Mouse (Mus musculus) embryonic facial prominence, embryonic 14.5 days (tissue): ENCODE results near the gene Ldlr. TPM values are rescaled to one million over a fixed set of nuclear protein-coding genes. Genes with fewer than 3 reads are reported as not detected.

Experiments used
- ATAC-seq: fragments of 200-750 bp; cut with Nextera tagmentation; 2 replicates; pipeline ENCODE4 v1.8.0; 2017; ENCODE audit warnings: low read depth, moderate number of reproducible peaks, moderate TSS enrichment
- DNase-seq: peaks from one replicate; pipeline ENCODE4 v3.0.0-alpha.2; 2015; ENCODE audit warnings: low spot score
- H3K27ac ChIP-seq: fragments of 300-500 bp; sonication (generic); replicated peaks from 2 replicates; pipeline ENCODE4 v1.5.1; 2014; ENCODE audit warnings: low read depth, mild to moderate bottlenecking, low read length, moderate library complexity
- H3K27me3 ChIP-seq: fragments of 300-500 bp; sonication (generic); replicated peaks from 2 replicates; pipeline ENCODE4 v1.6.1; 2014; ENCODE audit warnings: low read length; ENCODE audit not compliant: control insufficient read depth, insufficient read depth
- H3K36me3 ChIP-seq: fragments of 300-500 bp; sonication (generic); 2 replicates; pipeline ENCODE4 v1.6.1; 2014; ENCODE audit warnings: low read length, mixed read lengths; ENCODE audit not compliant: control insufficient read depth, insufficient read depth
- H3K4me1 ChIP-seq: fragments of 300-500 bp; sonication (generic); 2 replicates; pipeline ENCODE4 v1.6.1; 2014; ENCODE audit warnings: antibody characterized with exemption, low read length; ENCODE audit not compliant: control insufficient read depth, insufficient read depth
- H3K4me2 ChIP-seq: fragments of 300-500 bp; sonication (generic); 2 replicates; pipeline ENCODE4 v1.6.1; 2014; ENCODE audit warnings: low read depth, mild to moderate bottlenecking, low read length, moderate library complexity, mixed read lengths
- H3K4me3 ChIP-seq: fragments of 300-500 bp; sonication (generic); 2 replicates; pipeline ENCODE4 v1.5.1; 2014; ENCODE audit warnings: low read depth, mild to moderate bottlenecking, low read length
- H3K9ac ChIP-seq: fragments of 300-500 bp; sonication (generic); 2 replicates; pipeline ENCODE4 v1.6.1; 2014; ENCODE audit warnings: low read depth, mild to moderate bottlenecking, low read length, moderate library complexity, mixed read lengths
- H3K9me3 ChIP-seq: fragments of 300-500 bp; sonication (generic); 2 replicates; pipeline ENCODE4 v1.6.1; 2016; ENCODE audit warnings: low read length; ENCODE audit not compliant: control insufficient read depth
- WGBS: fragments of 180-500 bp; shearing (Covaris S2); extraction: QIAGEN DNeasy Blood & Tissue Kit; methylation state at CpG from one replicate; pipeline ENCODE4 v1.1.7; 2014; 5-methylcytosine and 5-hydroxymethylcytosine counted together
- polyA plus RNA-seq: library from polyadenylated mRNA; unstranded; fragments of >200 nt; fragmentation: Nextera tagmentation; extraction: Ambion mirVana; gene quantifications from 2 replicates; pipeline ENCODE4 v1.2.1, GENCODE M21; 2014

Ldlr gene
- polyA plus RNA-seq, 1 experiment from 2014 or later, result 14.1 TPM

DNA sequence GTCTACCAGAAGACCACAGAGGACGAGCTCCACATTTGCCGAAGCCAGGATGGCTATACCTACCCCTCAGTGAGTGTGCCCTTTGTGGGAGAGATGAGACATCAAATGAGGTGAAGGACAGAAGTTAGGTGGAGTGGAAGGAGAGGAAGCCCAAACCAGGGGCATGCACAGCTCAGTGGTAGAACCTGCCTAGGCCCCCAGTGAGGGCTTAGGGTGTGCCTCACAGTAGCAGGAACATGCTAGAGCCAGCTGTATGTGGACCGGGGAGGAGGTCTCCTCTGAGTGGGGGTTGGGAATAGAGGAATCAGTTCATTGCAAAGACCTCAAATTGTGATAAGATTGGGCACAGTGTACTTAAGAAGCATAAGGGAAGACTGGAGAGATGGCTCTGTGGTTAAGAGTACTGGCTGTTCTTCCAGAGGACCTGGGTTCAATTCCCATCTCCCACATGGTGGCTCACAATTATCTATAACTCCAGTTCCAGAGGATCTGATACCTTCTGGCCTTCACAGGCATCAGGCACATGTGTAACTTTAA lies 24.0 kb downstream of the Ldlr start:
- Histone ChIP-seq H3K27me3 (no peaks in the 10 kb centered on the region), H3K36me3 (peaks cover 75% of the 10 kb centered on the region), H3K4me2 (no peak overlapping the region), H3K4me1 (0 out of 2 replicates have a peak, but pooled peaks cover 3% of the 10 kb centered on the region), H3K27ac (no peak overlapping the region), H3K4me3 (no peak overlapping the region), H3K9ac (no peak overlapping the region), H3K9me3 (no peaks in the 10 kb centered on the region)
- no peak for ATAC-seq
- 83% methylated on average over 3 of the region's 3 CpGs for WGBS
- DNase-seq, result no peak

DNA sequence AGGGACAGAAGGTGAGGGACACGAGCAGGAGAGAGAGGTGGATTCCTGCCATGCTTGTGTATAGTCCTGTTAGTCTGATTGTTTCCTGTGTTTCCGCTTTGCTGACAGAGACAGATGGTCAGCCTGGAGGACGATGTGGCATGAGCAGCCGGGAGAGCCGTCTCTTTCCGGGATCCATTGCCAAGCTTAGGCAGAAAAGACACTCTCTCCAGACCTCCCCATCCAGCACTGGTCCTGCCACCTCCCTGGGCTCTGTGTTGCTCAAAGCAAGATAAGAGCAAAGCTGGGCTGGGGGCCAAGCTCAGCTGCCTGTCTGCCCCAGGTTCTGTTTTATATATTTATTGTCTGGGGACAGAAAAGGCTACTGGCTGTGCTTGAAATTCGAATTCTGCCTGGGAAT lies 24.8 kb downstream of the Ldlr start:
- Histone ChIP-seq H3K9ac (peak overlapping the region; percentile 19; the same call in 1 of the 2 replicates), H3K36me3 (peaks cover 69% of the 10 kb centered on the region), H3K9me3 (no peaks in the 10 kb centered on the region), H3K4me3 (no peak overlapping the region), H3K4me2 (no peak overlapping the region), H3K27ac (no peak overlapping the region), H3K27me3 (no peaks in the 10 kb centered on the region), H3K4me1 (0 out of 2 replicates have a peak, but pooled peaks cover 3% of the 10 kb centered on the region)
- no peak for ATAC-seq
- DNase-seq, result peak; percentile 20
- 58% methylated on average over 7 of the region's 7 CpGs for WGBS

DNA sequence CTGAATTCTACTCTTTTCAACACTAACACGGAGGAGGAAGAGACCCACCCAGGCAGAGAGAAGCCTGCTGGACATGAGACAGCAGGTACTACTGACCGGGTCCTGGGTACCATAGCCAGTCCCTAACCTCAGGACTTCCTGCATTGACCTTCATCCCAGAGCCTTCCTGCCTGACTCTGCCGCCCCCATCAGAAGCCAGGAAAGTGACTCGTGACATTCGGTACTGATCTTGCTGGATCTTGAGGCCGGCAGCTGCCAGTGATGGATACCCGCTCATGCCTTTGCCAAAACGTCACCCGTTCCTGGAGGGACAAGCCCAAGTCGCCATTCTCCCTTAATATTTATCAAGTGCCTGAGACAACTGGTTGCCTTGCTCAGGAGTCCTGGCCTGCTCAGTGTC lies 25.2 kb downstream of the Ldlr start:
- DNase-seq (no peak), ATAC-seq (no peak)
- Histone ChIP-seq H3K36me3 (peaks cover 66% of the 10 kb centered on the region), H3K27ac (no peak overlapping the region), H3K9ac (peak overlapping the region; percentile 19; the same call in 1 of the 2 replicates), H3K4me3 (no peak overlapping the region), H3K9me3 (no peaks in the 10 kb centered on the region), H3K27me3 (no peaks in the 10 kb centered on the region), H3K4me1 (0 out of 2 replicates have a peak, but pooled peaks cover 3% of the 10 kb centered on the region), H3K4me2 (no peak overlapping the region)
- 87% methylated on average over 10 of the region's 10 CpGs for WGBS

DNA sequence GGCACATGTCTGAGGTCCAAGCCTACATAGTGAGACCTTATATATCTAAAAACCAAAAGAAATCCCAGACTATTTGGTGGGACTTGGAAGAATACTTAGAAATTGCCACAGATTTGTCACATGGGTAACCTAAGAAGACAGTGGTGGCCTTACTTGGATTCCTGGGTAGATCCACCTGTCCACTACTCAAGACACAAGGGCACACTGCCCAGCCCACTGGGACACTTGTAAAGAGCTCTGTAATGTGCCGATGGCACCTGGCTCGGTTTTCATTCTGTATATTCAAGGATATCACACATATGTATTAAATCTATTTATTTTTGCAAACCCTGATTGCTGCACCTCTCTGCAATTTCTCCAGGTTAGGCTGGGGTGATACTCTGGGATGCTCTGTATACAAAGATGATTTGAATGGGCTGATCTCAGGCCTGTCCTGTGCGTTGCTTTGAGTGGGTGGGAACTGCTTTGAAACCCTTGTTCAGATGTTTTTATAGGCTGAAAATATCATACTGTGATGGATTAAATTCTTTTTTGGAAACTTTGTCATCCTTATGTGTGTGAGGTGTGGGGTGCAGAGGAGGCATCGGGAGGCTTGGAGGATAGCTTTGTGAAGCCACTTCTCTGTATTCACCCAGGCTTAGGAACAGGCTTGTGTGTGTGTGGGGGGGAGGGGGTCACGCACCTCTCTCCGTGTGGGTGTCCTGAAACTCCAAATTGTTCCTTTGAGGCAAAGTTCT lies 26.3 kb downstream of the Ldlr start:
- H3K9me3 ChIP-seq, result no peaks in the 10 kb centered on the region
- H3K27me3 ChIP-seq, result no peaks in the 10 kb centered on the region
- peaks cover 63% of the 10 kb centered on the region for H3K36me3 ChIP-seq
- DNase-seq, result no peak
- no peak overlapping the region for H3K4me2 ChIP-seq
- 81% methylated on average over 6 of the region's 6 CpGs for WGBS
- H3K27ac ChIP-seq, result no peak overlapping the region
- 0 out of 2 replicates have a peak, but pooled peaks cover 3% of the 10 kb centered on the region for H3K4me1 ChIP-seq
- H3K9ac ChIP-seq, result no peak overlapping the region
- H3K4me3 ChIP-seq, result no peak overlapping the region
- ATAC-seq, result no peak

GRCm38 (mm10) chr9:21750370-21750769 lies 27.1 kb downstream of the Ldlr start:
- H3K9me3 ChIP-seq, result no peaks in the 10 kb centered on the region
- no peak overlapping the region for H3K4me3 ChIP-seq
- H3K27me3 ChIP-seq, result no peaks in the 10 kb centered on the region
- DNase-seq (no peak), ATAC-seq (no peak)
- H3K4me2 ChIP-seq, result no peak overlapping the region
- peaks cover 55% of the 10 kb centered on the region for H3K36me3 ChIP-seq
- WGBS, result 74% methylated on average over 3 of the region's 3 CpGs
- no peak overlapping the region for H3K27ac ChIP-seq
- 0 out of 2 replicates have a peak, but pooled peaks cover 3% of the 10 kb centered on the region for H3K4me1 ChIP-seq
- H3K9ac ChIP-seq, result no peak overlapping the region

DNA sequence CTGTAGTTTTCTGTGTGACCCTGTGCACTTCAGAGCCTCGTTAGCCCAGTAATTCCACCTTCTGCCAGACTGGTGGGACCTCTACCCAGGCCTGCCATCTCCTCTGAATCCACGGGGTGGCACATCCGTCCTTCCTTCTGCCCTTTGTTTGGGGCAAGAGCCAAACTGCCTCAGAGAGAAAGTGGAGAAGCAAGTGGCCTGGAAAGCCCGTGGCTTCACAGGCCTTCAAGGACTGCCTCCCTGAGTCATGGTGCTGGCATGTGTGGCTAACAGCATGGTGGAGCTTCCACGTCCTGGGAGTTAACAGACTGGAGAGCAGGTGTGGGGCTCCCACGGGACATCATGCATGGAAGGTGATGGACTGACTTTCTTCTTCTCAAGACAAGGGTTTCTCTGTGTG lies 28.1 kb downstream of the Ldlr start:
- H3K36me3 ChIP-seq, result peaks cover 45% of the 10 kb centered on the region
- 0 out of 2 replicates have a peak, but pooled peaks cover 3% of the 10 kb centered on the region for H3K4me1 ChIP-seq
- ATAC-seq (no peak), DNase-seq (no peak)
- WGBS, result 76% methylated on average over 6 of the region's 6 CpGs
- H3K9ac ChIP-seq, result no peak overlapping the region
- no peaks in the 10 kb centered on the region for H3K9me3 ChIP-seq
- no peak overlapping the region for H3K4me2 ChIP-seq
- H3K27ac ChIP-seq, result no peak overlapping the region
- no peaks in the 10 kb centered on the region for H3K27me3 ChIP-seq
- H3K4me3 ChIP-seq, result no peak overlapping the region

DNA sequence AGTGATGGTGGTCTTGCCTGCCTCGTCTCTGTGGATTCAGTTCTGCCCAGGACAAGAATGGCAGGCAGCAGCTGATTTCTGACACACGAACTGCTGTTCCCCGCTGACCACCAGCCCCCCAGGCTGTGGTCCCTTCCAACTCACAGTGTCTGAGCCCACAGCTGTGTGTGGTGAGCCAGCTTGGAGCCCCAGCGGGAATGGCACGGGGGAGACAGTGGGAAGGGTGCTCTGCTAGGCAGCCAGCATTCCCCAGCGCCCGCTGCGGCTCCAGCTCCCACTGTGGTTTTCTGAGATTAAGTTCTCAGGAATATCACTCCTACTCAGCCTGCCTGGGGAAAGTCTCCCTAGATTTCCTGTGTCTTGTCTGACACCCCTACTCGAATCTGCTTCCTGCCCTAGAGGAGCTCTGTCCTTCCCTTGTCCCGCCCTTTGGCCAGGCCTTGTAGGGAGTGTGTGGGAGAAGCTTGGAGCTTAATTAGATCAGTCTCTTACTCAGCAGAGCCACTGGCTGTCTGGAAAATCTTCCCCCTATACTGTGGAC lies 29.0 kb downstream of the Ldlr start:
- no peak overlapping the region for H3K4me3 ChIP-seq
- H3K9me3 ChIP-seq, result no peaks in the 10 kb centered on the region
- H3K27ac ChIP-seq, result peak overlapping the region; percentile 74
- H3K27me3 ChIP-seq, result no peaks in the 10 kb centered on the region
- 0 out of 2 replicates have a peak overlapping the region, but pooled peaks have one; percentile 20 for H3K9ac ChIP-seq
- WGBS, result 40% methylated on average over 6 of the region's 10 CpGs
- H3K4me1 ChIP-seq, result 0 out of 2 replicates have a peak, but pooled peaks cover 3% of the 10 kb centered on the region
- H3K4me2 ChIP-seq, result no peak overlapping the region
- peaks cover 39% of the 10 kb centered on the region for H3K36me3 ChIP-seq
- ATAC-seq (peak; percentile 64), DNase-seq (peak; percentile 65)

DNA sequence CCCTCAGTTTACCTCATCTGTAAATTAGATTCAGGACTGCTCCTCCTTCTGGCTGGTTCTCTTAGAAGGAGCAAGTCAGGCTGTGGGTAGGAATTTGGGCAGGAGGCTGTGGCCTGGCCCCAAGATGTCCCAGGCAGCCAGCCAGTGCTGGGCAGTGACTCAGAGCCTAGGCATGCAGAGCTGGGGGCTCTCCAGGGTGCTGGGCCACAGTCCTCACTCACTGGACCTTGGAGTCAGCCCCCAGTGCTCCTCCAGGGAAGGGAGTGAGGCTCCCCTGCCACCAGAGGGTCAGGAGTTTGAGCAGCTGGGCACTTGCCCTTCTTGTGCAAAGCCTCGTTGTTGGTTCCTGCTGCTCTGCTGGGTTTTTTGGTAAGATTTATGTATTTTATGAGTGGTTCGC lies 30.7 kb downstream of the Ldlr start:
- Histone ChIP-seq H3K36me3 (peaks cover 22% of the 10 kb centered on the region), H3K4me1 (peaks cover 9% of the 10 kb centered on the region; the same call in 1 of the 2 replicates), H3K27ac (no peak overlapping the region), H3K27me3 (no peaks in the 10 kb centered on the region), H3K4me2 (no peak overlapping the region), H3K9me3 (no peaks in the 10 kb centered on the region), H3K4me3 (no peak overlapping the region), H3K9ac (no peak overlapping the region)
- 69% methylated on average over 2 of the region's 2 CpGs for WGBS
- DNase-seq, result peak; percentile 34
- ATAC-seq, result no peak; the same call in 1 of the 2 replicates
